Mouse (Mus musculus) mouse embryonic stem cell (cell line): ENCODE data around the gene Prkg2.

Experiments used
- in situ Hi-C, 2 experiments: fragments of 300-500 bp; cut with MboI; formaldehyde crosslinking; loops; 1 replicate in 1 of 2; 3 replicates in 1 of 2; pipeline ENCODE4 v1.14.3; 2019 to 2020; ENCODE audit warnings: low sequenced_read_pairs in 2 of 2, low pct_unique_long_range_greater_than_20kb in 1 of 2, mixed read lengths in 1 of 2; ENCODE audit not compliant: unreplicated experiment in 1 of 2

Gene Prkg2

GRCm38 (mm10) chr5:98937879-98938278, 99.3 kb downstream of the Prkg2 start:
- in situ Hi-C loops = no loop called here

- in situ Hi-C loops = no loop called here
Observed at GRCm38 (mm10) chr5:98936650-98937049, 100.5 kb downstream of the Prkg2 start.

- in situ Hi-C loops = no loop called here
Observed at GRCm38 (mm10) chr5:98935930-98936329, 101.2 kb downstream of the Prkg2 start.

GRCm38 (mm10) chr5:98922921-98923320, 114.2 kb downstream of the Prkg2 start:
- in situ Hi-C loops = no loop called here

GRCm38 (mm10) chr5:98921608-98922007, 115.5 kb downstream of the Prkg2 start:
- in situ Hi-C loops = no loop called here

GRCm38 (mm10) chr5:98918716-98919115, 118.4 kb downstream of the Prkg2 start:
- in situ Hi-C loops = no loop called here

- in situ Hi-C loops = no loop called here
Observed at GRCm38 (mm10) chr5:98902339-98902738, 134.8 kb downstream of the Prkg2 start.

- in situ Hi-C loops = no loop called here
Observed at GRCm38 (mm10) chr5:98900926-98901325, 136.2 kb downstream of the Prkg2 start.

GRCm38 (mm10) chr5:98897946-98898345, 139.2 kb downstream of the Prkg2 start:
- in situ Hi-C loops = loop anchor here in 1 of 2 experiments (25.0 kb wide), 1 partner anchor 264 kb away; no protein-coding TSS in a partner anchor

GRCm38 (mm10) chr5:98894281-98894680, 142.9 kb downstream of the Prkg2 start:
- in situ Hi-C loops = loop anchor here in 1 of 2 experiments (25.0 kb wide), 1 partner anchor 268 kb away; no protein-coding TSS in a partner anchor

- in situ Hi-C loops = loop anchor here in 1 of 2 experiments (25.0 kb wide), 1 partner anchor 272 kb away; no protein-coding TSS in a partner anchor
Observed at GRCm38 (mm10) chr5:98890544-98891050, 146.6 kb downstream of the Prkg2 start.

GRCm38 (mm10) chr5:98882096-98882495, 155.1 kb downstream of the Prkg2 start:
- in situ Hi-C loops = loop anchor here in 1 of 2 experiments (25.0 kb wide), 1 partner anchor 280 kb away; no protein-coding TSS in a partner anchor
